Mouse (Mus musculus): ENCODE results near the gene Lipf. TPM values are rescaled to one million over a fixed set of nuclear protein-coding genes. Genes with fewer than 3 reads are reported as not detected.

Gene Lipf
- not detected for total RNA-seq (2023)

DNA sequence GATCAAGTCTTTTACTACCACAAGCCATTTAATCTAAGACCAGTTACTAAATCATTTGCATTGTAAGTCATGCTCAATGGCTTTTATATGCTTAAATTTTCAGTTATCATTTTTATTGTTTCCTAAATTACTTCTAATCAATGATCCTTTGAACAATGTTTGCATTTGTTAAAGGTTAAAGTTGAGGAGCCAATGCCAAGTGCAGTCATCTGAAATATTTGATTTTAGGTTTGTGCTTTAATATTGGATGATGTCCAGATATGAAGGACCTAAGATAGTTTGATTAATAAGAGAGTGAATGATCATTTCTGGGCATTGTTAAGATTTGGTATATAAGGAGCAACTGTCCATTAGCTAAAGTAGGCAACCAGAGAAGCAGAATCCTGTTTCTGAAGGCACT is at the start of gene Lipf:
TSS of gene Lipf (plus strand) at position 301 of the 400 bp plus-strand sequence.

DNA sequence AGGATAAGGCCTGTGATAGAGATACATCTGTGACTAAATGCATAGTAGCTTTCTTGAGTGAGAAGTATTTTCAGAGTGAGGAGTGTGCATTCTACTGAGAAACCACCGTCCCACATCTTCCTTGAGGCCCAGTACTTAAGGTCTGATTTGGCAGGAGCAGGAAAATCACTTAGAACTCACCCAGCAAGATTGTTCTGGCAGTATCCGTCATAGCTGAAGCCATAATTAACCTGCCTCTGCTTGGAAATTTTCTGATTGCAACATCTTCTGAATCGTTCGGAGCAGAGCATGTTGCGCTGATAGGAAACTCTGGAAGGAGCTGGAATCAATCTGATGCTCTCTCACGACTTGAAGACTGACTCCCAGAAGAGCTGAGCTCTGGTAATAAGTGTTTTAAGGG is 47.0 kb downstream of the Lipf start, which contains the start of gene Lipk:
TSS of gene Lipk (plus strand) at position 289 of the 400 bp plus-strand sequence.

Other genes with a start within 250 kb of the Lipf start
- not detected for gene Lipo2, start 209.8 kb upstream of the Lipf start, total RNA-seq (2023)
- 1 to 10 TPM; 4.6 to 5.6 TPM for gene Lipo3, start 199.2 kb upstream of the Lipf start, total RNA-seq (2023)
- not detected for gene Lipo1, start 173.7 kb upstream of the Lipf start, total RNA-seq (2023)
- gene Lipk, start 47.1 kb downstream of the Lipf start, total RNA-seq (2023), result not detected
- not detected for gene Lipn, start 106.2 kb downstream of the Lipf start, total RNA-seq (2023)
- gene Lipm, start 139.7 kb downstream of the Lipf start, total RNA-seq (2023), result not detected
- gene Ankrd22, start 204.9 kb downstream of the Lipf start, total RNA-seq (2023), result not detected
- gene Stambpl1, start 231.0 kb downstream of the Lipf start, total RNA-seq (2023), result 10 to 100 TPM; 51.2 to 63.3 TPM

Measured in T-cell, adult 66 days (primary cell).